10 mouse cellular contexts compared by ENCODE assay signal in the genomic region with DNA sequence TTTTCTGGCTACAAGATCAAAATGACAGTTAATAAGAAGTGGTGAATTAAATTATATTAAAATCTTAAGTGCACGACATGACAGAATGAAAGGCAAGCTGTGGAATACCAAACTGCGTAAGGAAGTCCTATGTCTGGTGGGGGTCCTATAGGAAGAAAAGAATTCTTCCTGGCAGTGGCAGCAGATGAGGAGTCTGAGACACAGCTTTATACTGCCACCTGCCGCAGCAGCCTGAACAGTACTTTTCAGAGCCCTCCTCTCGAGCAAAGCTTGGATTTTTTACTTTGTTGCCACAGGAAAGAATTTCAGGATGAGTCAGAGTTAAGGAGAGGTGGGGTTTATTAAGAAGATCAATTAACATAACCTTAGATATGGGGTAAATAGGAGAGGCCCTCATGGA. TPM values are rescaled to one million over a fixed set of nuclear protein-coding genes. Genes with fewer than 3 reads are reported as not detected.
DNase-seq lines count a peak whose midpoint lies in the region; ATAC-seq and TF ChIP-seq lines count a peak whose summit lies in the region.
"Had no signal": no experiment of that assay in that cellular context is flagged by ENCODE, and none has a peak within 500 bp of the region (broad histone marks: within the 10 kb centered on the region; RNA-seq: fewer than 3 reads in every experiment).

No protein-coding gene starts in this region.

- TF ChIP-seq CTCF in liver, embryonic 14.5 days (IDR thresholded peaks at IDR 0.05; ENCODE audit: low read depth), result peak; percentile 5; the same call in 1 of the 2 replicates

- ATAC-seq in liver, embryonic 14.5 days (ENCODE audit: insufficient read depth), result no peak
- ATAC-seq in liver, embryonic 11.5 days (replicated peaks; ENCODE audit: low FRiP score), result no peak
- 0 out of 2 replicates have a peak, but pooled peaks have one; percentile 36 for ATAC-seq in common myeloid progenitor, adult 5-6 weeks (replicated peaks; ENCODE audit: low read depth, poor library complexity, severe bottlenecking)
- ATAC-seq in megakaryocyte progenitor cell, adult 5-6 weeks (replicated peaks; ENCODE audit: poor library complexity), result peak; percentile 58
- no peak for ATAC-seq in cerebellum, adult (ENCODE audit: insufficient number of reproducible peaks, low FRiP score, low TSS enrichment)

- DNase-seq in frontal cortex, postnatal 36 days (ENCODE audit: low spot score in 2 of 2), result peak; percentile 6 to 7
- no peak for DNase-seq in frontal cortex, adult 2 months (ENCODE audit: extremely low spot score in 1 of 2, low spot score in 1 of 2)
- no peak for DNase-seq in liver, embryonic 14.5 days (ENCODE audit: low read depth in 3 of 3, low spot score in 3 of 3)
- no peak for DNase-seq in liver, embryonic 11.5 days (ENCODE audit: low spot score)
- DNase-seq in cerebellum, adult 18-20 months, result no peak

- H3K4me3 ChIP-seq in liver, embryonic 14.5 days (ENCODE audit: insufficient read depth in 1 of 2, low read depth in 2 of 2, low read length in 2 of 2), result no peak overlapping the region
- H3K4me3 ChIP-seq in liver, embryonic 11.5 days (ENCODE audit: low read depth, low read length), result no peak overlapping the region
- H3K4me3 ChIP-seq: erythroblast, embryonic 14.5 days; myocyte had no signal

- H3K27me3 ChIP-seq in liver, embryonic 14.5 days (ENCODE audit: control insufficient read depth, insufficient read depth, low read length), result no peaks in the 10 kb centered on the region
- H3K27me3 ChIP-seq in liver, embryonic 11.5 days (replicated peaks; ENCODE audit: control insufficient read depth, insufficient read depth, low read length), result no peaks in the 10 kb centered on the region; the same call in 1 of the 2 replicates

- H3K36me3 ChIP-seq in liver, embryonic 14.5 days (replicated peaks; ENCODE audit: control insufficient read depth, insufficient read depth, low read depth), result no peaks in the 10 kb centered on the region
- H3K36me3 ChIP-seq in liver, embryonic 11.5 days (ENCODE audit: control insufficient read depth, insufficient read depth, low read length), result no peaks in the 10 kb centered on the region

- no peaks in the 10 kb centered on the region for H3K9me3 ChIP-seq in liver, embryonic 14.5 days (ENCODE audit: control insufficient read depth, low read length)
- no peaks in the 10 kb centered on the region for H3K9me3 ChIP-seq in liver, embryonic 11.5 days (ENCODE audit: control insufficient read depth, low read length)

- H3K27ac ChIP-seq in liver, embryonic 14.5 days, result no peak overlapping the region
- no peak overlapping the region for H3K27ac ChIP-seq in liver, embryonic 11.5 days (ENCODE audit: low read depth, low read length)

- no peak for TF ChIP-seq EP300 in liver, embryonic 14.5 days (IDR thresholded peaks at IDR 0.05; ENCODE audit: low read depth)

- H3K4me2 ChIP-seq in liver, embryonic 14.5 days (ENCODE audit: low read depth), result no peak overlapping the region
- H3K4me2 ChIP-seq in liver, embryonic 11.5 days, result no peak overlapping the region

- 31% methylated on average over 4 of the region's 4 CpGs for WGBS in liver, embryonic 14.5 days (ENCODE audit: insufficient replicate concordance)
- WGBS in liver, embryonic 11.5 days, result 33% methylated on average over 4 of the region's 4 CpGs

- no peak overlapping the region for H3K9ac ChIP-seq in liver, embryonic 14.5 days (replicated peaks)
- no peak overlapping the region for H3K9ac ChIP-seq in liver, embryonic 11.5 days (ENCODE audit: low read depth, low read length)

- no peaks in the 10 kb centered on the region for H3K4me1 ChIP-seq in liver, embryonic 14.5 days (replicated peaks; ENCODE audit: control insufficient read depth in 2 of 2, insufficient read depth in 2 of 2, low read length in 1 of 2)
- no peaks in the 10 kb centered on the region for H3K4me1 ChIP-seq in liver, embryonic 11.5 days (replicated peaks; ENCODE audit: control insufficient read depth, insufficient read depth, low read length)

RNA-seq across cellular contexts. Expression of gene Kctd12b, which starts 11.5 kb away (rescaled TPM):
- 2.6 and 3.5 TPM in 2 replicates for polyA plus RNA-seq in frontal cortex, adult 2 months (2012; rRNA removed)
- polyA plus RNA-seq in liver, embryonic 14.5 days (2012; rRNA removed), result 0.55 and 0.60 TPM in 2 replicates
- 0.38 and 0.66 TPM in 2 replicates for polyA plus RNA-seq in liver, embryonic 14.5 days (2014; fragmentation: Nextera tagmentation; extraction: Ambion mirVana)
- 1.0 and 1.2 TPM in 2 replicates for polyA plus RNA-seq in liver, embryonic 11.5 days (2014; fragmentation: Nextera tagmentation; extraction: Ambion mirVana)
- total RNA-seq in common myeloid progenitor, adult 5-6 weeks (2017), result 0.39 and 3.8 TPM in 2 replicates
- total RNA-seq in megakaryocyte progenitor cell, adult 5-6 weeks (2015), result 1.7 TPM in 2 replicates
- total RNA-seq in megakaryocyte progenitor cell, adult 5-6 weeks (2017), result 1.8 and 1.9 TPM in 2 replicates
- polyA plus RNA-seq: erythroblast, embryonic 14.5 days had no signal

RNA-seq across cellular contexts. Expression of gene Nbdy, which starts 15.7 kb away (rescaled TPM):
- 82.4 and 95.9 TPM in 2 replicates for polyA plus RNA-seq in frontal cortex, adult 2 months (2012; rRNA removed)
- 9.1 and 11.5 TPM in 2 replicates for polyA plus RNA-seq in liver, embryonic 14.5 days (2012; rRNA removed)
- polyA plus RNA-seq in liver, embryonic 14.5 days (2014; fragmentation: Nextera tagmentation; extraction: Ambion mirVana), result 17.4 and 17.8 TPM in 2 replicates
- 41.3 and 43.7 TPM in 2 replicates for polyA plus RNA-seq in liver, embryonic 11.5 days (2014; fragmentation: Nextera tagmentation; extraction: Ambion mirVana)
- total RNA-seq in common myeloid progenitor, adult 5-6 weeks (2017), result 37.0 and 81.3 TPM in 2 replicates
- 63.4 and 84.6 TPM in 2 replicates for total RNA-seq in megakaryocyte progenitor cell, adult 5-6 weeks (2015)
- 30.4 and 39.1 TPM in 2 replicates for total RNA-seq in megakaryocyte progenitor cell, adult 5-6 weeks (2017)

Comparison
In these comparisons a context has a peak if more than half of its experiments do, and no peak if none do; other contexts are left out.
1. DNase-seq: peak in frontal cortex, postnatal 36 days (2 of 2); none in frontal cortex, adult 2 months (0 of 2), liver, embryonic 14.5 days (0 of 3), liver, embryonic 11.5 days (single experiment) and cerebellum, adult 18-20 months (0 of 2).
2. ATAC-seq: peak in common myeloid progenitor, adult 5-6 weeks (single experiment) and megakaryocyte progenitor cell, adult 5-6 weeks (single experiment); none in liver, embryonic 14.5 days (single experiment), liver, embryonic 11.5 days (single experiment) and cerebellum, adult (single experiment).